Comparison of ENCODE assay signal across 12 mouse cellular contexts in the genomic region with DNA sequence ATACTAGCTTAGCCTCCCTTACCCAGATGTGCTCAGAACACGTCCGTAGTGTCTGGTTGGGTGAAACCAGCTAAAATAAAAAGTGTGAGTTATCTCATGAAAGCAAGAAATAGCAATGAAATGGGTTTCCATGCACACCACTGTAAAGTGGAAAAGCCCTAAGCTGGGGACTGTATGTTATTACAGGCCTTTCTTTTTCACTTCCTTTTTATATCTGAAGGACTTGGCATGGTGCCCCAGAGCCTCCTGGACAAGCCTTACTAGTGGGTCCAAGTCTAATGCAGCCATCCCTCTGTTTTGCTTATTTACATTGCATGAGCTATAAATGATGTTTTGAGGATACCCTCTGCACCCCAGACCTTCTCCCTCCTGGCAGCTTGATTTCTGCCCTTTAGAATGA. TPM values are rescaled to one million over a fixed set of nuclear protein-coding genes. Genes with fewer than 3 reads are reported as not detected.
DNase-seq lines count a peak whose midpoint lies in the region; ATAC-seq and TF ChIP-seq lines count a peak whose summit lies in the region.
"Had no signal": no experiment of that assay in that cellular context is flagged by ENCODE, and none has a peak within 500 bp of the region (broad histone marks: within the 10 kb centered on the region; RNA-seq: fewer than 3 reads in every experiment).

No protein-coding gene starts in this region.

- 92% methylated on average over 2 of the region's 2 CpGs for WGBS in embryonic facial prominence, embryonic 14.5 days
- 90% methylated on average over 2 of the region's 2 CpGs for WGBS in embryonic facial prominence, embryonic 10.5 days
- WGBS in midbrain, embryonic 16.5 days: 91% methylated on average over 2 of the region's 2 CpGs

- ATAC-seq in embryonic facial prominence, embryonic 14.5 days (ENCODE audit: low read depth): no peak
- ATAC-seq in midbrain, embryonic 16.5 days: no peak
- no peak for ATAC-seq in megakaryocyte-erythroid progenitor cell, adult 5-6 weeks (replicated peaks; ENCODE audit: low FRiP score, low TSS enrichment, poor library complexity, severe bottlenecking)
- ATAC-seq: hindbrain, postnatal 0 days had no signal

- H3K4me2 ChIP-seq in embryonic facial prominence, embryonic 14.5 days (ENCODE audit: low read depth, low read length): no peak overlapping the region
- H3K4me2 ChIP-seq in midbrain, embryonic 16.5 days (ENCODE audit: low read length): no peak overlapping the region

- no peaks in the 10 kb centered on the region for H3K36me3 ChIP-seq in embryonic facial prominence, embryonic 14.5 days (ENCODE audit: control insufficient read depth, insufficient read depth, low read length)
- no peaks in the 10 kb centered on the region for H3K36me3 ChIP-seq in embryonic facial prominence, embryonic 10.5 days (replicated peaks)
- H3K36me3 ChIP-seq in midbrain, embryonic 16.5 days (ENCODE audit: control insufficient read depth, insufficient read depth, low read length): no peaks in the 10 kb centered on the region
- H3K36me3 ChIP-seq: limb, embryonic 10.5 days had no signal

- H3K4me1 ChIP-seq in embryonic facial prominence, embryonic 14.5 days (ENCODE audit: control insufficient read depth, insufficient read depth, low read length): no peaks in the 10 kb centered on the region
- H3K4me1 ChIP-seq in embryonic facial prominence, embryonic 10.5 days: no peaks in the 10 kb centered on the region
- H3K4me1 ChIP-seq in midbrain, embryonic 16.5 days (ENCODE audit: control insufficient read depth, insufficient read depth, low read length): no peaks in the 10 kb centered on the region
- H3K4me1 ChIP-seq: limb, embryonic 10.5 days had no signal

- no peaks in the 10 kb centered on the region for H3K9me3 ChIP-seq in embryonic facial prominence, embryonic 14.5 days (ENCODE audit: control insufficient read depth, low read length)
- no peaks in the 10 kb centered on the region for H3K9me3 ChIP-seq in embryonic facial prominence, embryonic 10.5 days
- no peaks in the 10 kb centered on the region for H3K9me3 ChIP-seq in midbrain, embryonic 16.5 days (replicated peaks; ENCODE audit: control insufficient read depth, low read length, poor library complexity, severe bottlenecking)
- H3K9me3 ChIP-seq: limb, embryonic 10.5 days; megakaryocyte, embryonic 14.5 days had no signal

- no peak overlapping the region for H3K9ac ChIP-seq in embryonic facial prominence, embryonic 14.5 days (ENCODE audit: low read depth, low read length)
- H3K9ac ChIP-seq in midbrain, embryonic 16.5 days (ENCODE audit: low read depth, low read length): no peak overlapping the region

- TF ChIP-seq CTCF in layer of hippocampus, adult 2 months (conservative IDR thresholded peaks at IDR 0.05): no peak

- intact Hi-C loops in heart, postnatal 36 days (cut with DNase I): no loop called here

- H3K27ac ChIP-seq in embryonic facial prominence, embryonic 14.5 days (replicated peaks; ENCODE audit: low read depth, low read length): no peak overlapping the region
- H3K27ac ChIP-seq in embryonic facial prominence, embryonic 10.5 days (replicated peaks): no peak overlapping the region
- H3K27ac ChIP-seq in layer of hippocampus, adult 2 months: no peak overlapping the region
- H3K27ac ChIP-seq in midbrain, embryonic 16.5 days (ENCODE audit: low read length): no peak overlapping the region
- H3K27ac ChIP-seq: hindbrain, postnatal 0 days; limb, embryonic 10.5 days had no signal

- no peaks in the 10 kb centered on the region for H3K27me3 ChIP-seq in embryonic facial prominence, embryonic 14.5 days (replicated peaks; ENCODE audit: control insufficient read depth, insufficient read depth, low read length)
- H3K27me3 ChIP-seq in embryonic facial prominence, embryonic 10.5 days (replicated peaks; ENCODE audit: low read depth, poor library complexity, severe bottlenecking): no peaks in the 10 kb centered on the region
- no peaks in the 10 kb centered on the region for H3K27me3 ChIP-seq in midbrain, embryonic 16.5 days (ENCODE audit: control insufficient read depth, insufficient read depth, low read depth, low read length)

- DNase-seq in embryonic facial prominence, embryonic 14.5 days (ENCODE audit: low spot score): peak; percentile 21
- no peak for DNase-seq in embryonic facial prominence, embryonic 10.5 days (ENCODE audit: low spot score)
- peak; percentile 37 for DNase-seq in layer of hippocampus, adult 11-12 months (ENCODE audit: low spot score)
- no peak for DNase-seq in layer of hippocampus, adult 2 months (ENCODE audit: low spot score in 2 of 2)
- peak; percentile 34 for DNase-seq in 416B (ENCODE audit: low read depth)
- DNase-seq in heart, postnatal 36 days: peak; percentile 11 to 34

- no peak overlapping the region for H3K4me3 ChIP-seq in embryonic facial prominence, embryonic 14.5 days (ENCODE audit: low read depth, low read length)
- H3K4me3 ChIP-seq in embryonic facial prominence, embryonic 10.5 days: no peak overlapping the region
- H3K4me3 ChIP-seq in layer of hippocampus, adult 2 months: no peak overlapping the region
- H3K4me3 ChIP-seq in midbrain, embryonic 16.5 days (ENCODE audit: low read depth, low read length): no peak overlapping the region
- H3K4me3 ChIP-seq: limb, embryonic 10.5 days; megakaryocyte, embryonic 14.5 days had no signal

RNA-seq across cellular contexts. Expression of a gene that starts 4.9 kb away (rescaled TPM):
- polyA plus RNA-seq in embryonic facial prominence, embryonic 14.5 days (2014; fragmentation: Nextera tagmentation; extraction: Ambion mirVana): 0.11 TPM in 1 of 2 replicates, not detected in the other
- 0.14 TPM in 1 of 2 replicates, not detected in the other for polyA plus RNA-seq in embryonic facial prominence, embryonic 10.5 days (2016; fragmentation: Nextera tagmentation; extraction: Ambion mirVana)
- total RNA-seq in layer of hippocampus, adult 2 months (2021): under 1 TPM; 0.12 to 0.46 TPM
- total RNA-seq in heart, postnatal 36 days (2021): not detected
- polyA plus RNA-seq in midbrain, embryonic 16.5 days (2015; fragmentation: Nextera tagmentation; extraction: Ambion mirVana): 0.16 TPM in 1 of 2 replicates, not detected in the other
- 0.76 and 0.82 TPM in 2 replicates for total RNA-seq in megakaryocyte-erythroid progenitor cell, adult 5-6 weeks (2014; fragmentation: Nextera tagmentation)
- not detected in 2 replicates for total RNA-seq in megakaryocyte-erythroid progenitor cell, adult 5-6 weeks (2017)
- total RNA-seq: hindbrain, postnatal 0 days had no signal
- polyA plus RNA-seq: embryonic facial prominence, embryonic 11.5 days had no signal

RNA-seq across cellular contexts. Expression of a gene that starts 43.6 kb away (rescaled TPM):
- 228 and 238 TPM in 2 replicates for polyA plus RNA-seq in embryonic facial prominence, embryonic 14.5 days (2014; fragmentation: Nextera tagmentation; extraction: Ambion mirVana)
- 306 and 312 TPM in 2 replicates for polyA plus RNA-seq in embryonic facial prominence, embryonic 10.5 days (2016; fragmentation: Nextera tagmentation; extraction: Ambion mirVana)
- total RNA-seq in layer of hippocampus, adult 2 months (2021): 10 to 100 TPM; 72.4 to 75.8 TPM
- 10 to 100 TPM; 51.4 to 57.7 TPM for total RNA-seq in heart, postnatal 36 days (2021)
- polyA plus RNA-seq in midbrain, embryonic 16.5 days (2015; fragmentation: Nextera tagmentation; extraction: Ambion mirVana): 411 and 428 TPM in 2 replicates
- total RNA-seq in megakaryocyte-erythroid progenitor cell, adult 5-6 weeks (2014; fragmentation: Nextera tagmentation): 109 and 127 TPM in 2 replicates
- 243 and 279 TPM in 2 replicates for total RNA-seq in megakaryocyte-erythroid progenitor cell, adult 5-6 weeks (2017)

Comparison
In these comparisons a context has a peak if more than half of its experiments do, and no peak if none do; other contexts are left out.
1. DNase-seq: peak in embryonic facial prominence, embryonic 14.5 days (single experiment), layer of hippocampus, adult 11-12 months (single experiment), 416B (single experiment) and heart, postnatal 36 days (2 of 2); none in embryonic facial prominence, embryonic 10.5 days (single experiment) and layer of hippocampus, adult 2 months (0 of 2).